Mouse (Mus musculus) neural tube, embryonic 14.5 days (tissue): Measurements from ENCODE around the gene Pibf1. TPM values are rescaled to one million over a fixed set of nuclear protein-coding genes. Genes with fewer than 3 reads are reported as not detected.

Experiments used
- ATAC-seq: fragments of 200-750 bp; cut with Nextera tagmentation; 2 replicates; pipeline ENCODE4 v1.8.0; 2017; ENCODE audit warnings: low read depth, mild to moderate bottlenecking, moderate TSS enrichment, moderate library complexity
- H3K27ac ChIP-seq: fragments of 300-500 bp; sonication (generic); 2 replicates; pipeline ENCODE4 v1.5.1; 2014; ENCODE audit warnings: low read depth, mild to moderate bottlenecking, control low read depth, low read length, moderate library complexity, mixed read lengths
- H3K27me3 ChIP-seq: fragments of 300-500 bp; sonication (generic); 2 replicates; pipeline ENCODE4 v1.6.1; 2014; ENCODE audit warnings: low read length; ENCODE audit not compliant: control insufficient read depth, insufficient read depth
- H3K36me3 ChIP-seq: fragments of 300-500 bp; sonication (generic); 2 replicates; pipeline ENCODE4 v1.6.1; 2014; ENCODE audit warnings: low read length, mixed read lengths; ENCODE audit not compliant: control insufficient read depth, insufficient read depth
- H3K4me1 ChIP-seq: fragments of 300-500 bp; sonication (generic); 2 replicates; pipeline ENCODE4 v1.6.1; 2014; ENCODE audit warnings: low read length; ENCODE audit not compliant: control insufficient read depth, insufficient read depth
- H3K4me2 ChIP-seq: fragments of 300-500 bp; sonication (generic); 2 replicates; pipeline ENCODE4 v1.6.1; 2014; ENCODE audit warnings: mild to moderate bottlenecking, low read depth, low read length, control low read depth
- H3K4me3 ChIP-seq: fragments of 300-500 bp; sonication (generic); 2 replicates; pipeline ENCODE4 v1.5.1; 2014; ENCODE audit warnings: low read depth, low read length, control low read depth, mixed read lengths
- H3K9ac ChIP-seq: fragments of 300-500 bp; sonication (generic); replicated peaks from 2 replicates; pipeline ENCODE4 v1.6.1; 2014; ENCODE audit warnings: low read depth, mild to moderate bottlenecking, control low read depth, low read length, mixed read lengths
- H3K9me3 ChIP-seq: fragments of 300-500 bp; sonication (generic); 2 replicates; pipeline ENCODE4 v1.6.1; 2016; ENCODE audit warnings: low read length; ENCODE audit not compliant: control insufficient read depth
- WGBS: fragments of 180-500 bp; shearing (Covaris S2); extraction: QIAGEN DNeasy Blood & Tissue Kit; methylation state at CpG from one replicate; pipeline ENCODE4 v1.1.7; 2014; 5-methylcytosine and 5-hydroxymethylcytosine counted together
- polyA plus RNA-seq: library from polyadenylated mRNA; unstranded; fragments of >200 nt; fragmentation: Nextera tagmentation; extraction: Ambion mirVana; gene quantifications from 2 replicates; pipeline ENCODE4 v1.2.1, GENCODE M21; 2014

Pibf1 gene
- polyA plus RNA-seq, 1 experiment from 2014 or later = 19.3 TPM

- Histone ChIP-seq H3K27me3 (no peaks in the 10 kb centered on the region), H3K27ac (no peak overlapping the region), H3K4me3 (no peak overlapping the region), H3K36me3 (no peaks in the 10 kb centered on the region), H3K4me1 (no peaks in the 10 kb centered on the region), H3K9me3 (no peaks in the 10 kb centered on the region), H3K9ac (no peak overlapping the region), H3K4me2 (no peak overlapping the region)
- ATAC-seq = no peak
- 95% methylated on average over 3 of the region's 3 CpGs for WGBS
These were observed 63.8 kb downstream of the Pibf1 start for GRCm38 (mm10) chr14:99163051-99163450.

GRCm38 (mm10) chr14:99174138-99174745 is 75.0 kb downstream of the Pibf1 start:
- no peak overlapping the region for H3K9ac ChIP-seq
- no peaks in the 10 kb centered on the region for H3K27me3 ChIP-seq
- no peaks in the 10 kb centered on the region for H3K36me3 ChIP-seq
- ATAC-seq = no peak
- H3K9me3 ChIP-seq = no peaks in the 10 kb centered on the region
- H3K4me1 ChIP-seq = no peaks in the 10 kb centered on the region
- H3K4me2 ChIP-seq = no peak overlapping the region
- WGBS = 77% methylated on average over 4 of the region's 4 CpGs
- no peak overlapping the region for H3K4me3 ChIP-seq
- no peak overlapping the region for H3K27ac ChIP-seq

- ATAC-seq = no peak
- Histone ChIP-seq H3K36me3 (no peaks in the 10 kb centered on the region), H3K9me3 (no peaks in the 10 kb centered on the region), H3K27me3 (no peaks in the 10 kb centered on the region), H3K4me2 (no peak overlapping the region), H3K4me1 (no peaks in the 10 kb centered on the region), H3K9ac (no peak overlapping the region), H3K27ac (no peak overlapping the region), H3K4me3 (no peak overlapping the region)
- 55% methylated on average over 9 of the region's 9 CpGs for WGBS
These were observed 77.3 kb downstream of the Pibf1 start for GRCm38 (mm10) chr14:99176559-99176958.

- no peak for ATAC-seq
- Histone ChIP-seq H3K4me1 (no peaks in the 10 kb centered on the region), H3K27me3 (no peaks in the 10 kb centered on the region), H3K4me2 (no peak overlapping the region), H3K4me3 (no peak overlapping the region), H3K36me3 (no peaks in the 10 kb centered on the region), H3K9ac (no peak overlapping the region), H3K9me3 (no peaks in the 10 kb centered on the region), H3K27ac (no peak overlapping the region)
- WGBS = 94% methylated on average over 5 of the region's 5 CpGs
These were observed 91.0 kb downstream of the Pibf1 start for GRCm38 (mm10) chr14:99190153-99190790.

- no peak overlapping the region for H3K27ac ChIP-seq
- no peak overlapping the region for H3K4me2 ChIP-seq
- no peaks in the 10 kb centered on the region for H3K9me3 ChIP-seq
- no peaks in the 10 kb centered on the region for H3K27me3 ChIP-seq
- no peak overlapping the region for H3K4me3 ChIP-seq
- ATAC-seq = no peak
- H3K4me1 ChIP-seq = no peaks in the 10 kb centered on the region
- 96% methylated on average over 2 of the region's 2 CpGs for WGBS
- H3K9ac ChIP-seq = no peak overlapping the region
- H3K36me3 ChIP-seq = no peaks in the 10 kb centered on the region
These were observed 106.6 kb downstream of the Pibf1 start for GRCm38 (mm10) chr14:99205865-99206264.

GRCm38 (mm10) chr14:99206591-99206990 is 107.4 kb downstream of the Pibf1 start:
- Histone ChIP-seq H3K27ac (no peak overlapping the region), H3K4me1 (no peaks in the 10 kb centered on the region), H3K36me3 (no peaks in the 10 kb centered on the region), H3K9ac (no peak overlapping the region), H3K4me3 (no peak overlapping the region), H3K9me3 (no peaks in the 10 kb centered on the region), H3K27me3 (no peaks in the 10 kb centered on the region), H3K4me2 (no peak overlapping the region)
- ATAC-seq = no peak
- 90% methylated on average over 5 of the region's 5 CpGs for WGBS

GRCm38 (mm10) chr14:99210431-99210830 is 111.2 kb downstream of the Pibf1 start:
- H3K4me1 ChIP-seq = no peaks in the 10 kb centered on the region
- no peak for ATAC-seq
- WGBS = 92% methylated on average over 5 of the region's 5 CpGs
- H3K4me3 ChIP-seq = no peak overlapping the region
- no peaks in the 10 kb centered on the region for H3K36me3 ChIP-seq
- no peaks in the 10 kb centered on the region for H3K27me3 ChIP-seq
- H3K9ac ChIP-seq = no peak overlapping the region
- no peak overlapping the region for H3K27ac ChIP-seq
- H3K4me2 ChIP-seq = no peak overlapping the region
- no peaks in the 10 kb centered on the region for H3K9me3 ChIP-seq

GRCm38 (mm10) chr14:99218396-99219012 is 119.3 kb downstream of the Pibf1 start:
- WGBS = 88% methylated on average over 7 of the region's 7 CpGs
- no peaks in the 10 kb centered on the region for H3K4me1 ChIP-seq

GRCm38 (mm10) chr14:99219757-99220171 is 120.5 kb downstream of the Pibf1 start:
- peak; percentile 82 for ATAC-seq
- Histone ChIP-seq H3K9me3 (no peaks in the 10 kb centered on the region), H3K36me3 (no peaks in the 10 kb centered on the region), H3K4me1 (no peaks in the 10 kb centered on the region), H3K27ac (no peak overlapping the region), H3K9ac (no peak overlapping the region), H3K4me3 (no peak overlapping the region), H3K27me3 (no peaks in the 10 kb centered on the region), H3K4me2 (0 out of 2 replicates have a peak overlapping the region, but pooled peaks have one; percentile 14)
- 5% methylated on average over 9 of the region's 9 CpGs for WGBS

More at GRCm38 (mm10) chr14:99218396-99219012, 119.3 kb downstream of the Pibf1 start:
- Histone ChIP-seq H3K4me3 (no peak overlapping the region), H3K36me3 (no peaks in the 10 kb centered on the region), H3K27ac (no peak overlapping the region), H3K9ac (no peak overlapping the region), H3K4me2 (no peak overlapping the region), H3K9me3 (no peaks in the 10 kb centered on the region), H3K27me3 (no peaks in the 10 kb centered on the region)
- ATAC-seq = no peak
